Mouse (Mus musculus): ENCODE measurements around the gene Cwc25.
A peak's percentile ranks its signal among the peaks of the same experiment; 100 is the strongest.

The Cwc25 gene

DNA sequence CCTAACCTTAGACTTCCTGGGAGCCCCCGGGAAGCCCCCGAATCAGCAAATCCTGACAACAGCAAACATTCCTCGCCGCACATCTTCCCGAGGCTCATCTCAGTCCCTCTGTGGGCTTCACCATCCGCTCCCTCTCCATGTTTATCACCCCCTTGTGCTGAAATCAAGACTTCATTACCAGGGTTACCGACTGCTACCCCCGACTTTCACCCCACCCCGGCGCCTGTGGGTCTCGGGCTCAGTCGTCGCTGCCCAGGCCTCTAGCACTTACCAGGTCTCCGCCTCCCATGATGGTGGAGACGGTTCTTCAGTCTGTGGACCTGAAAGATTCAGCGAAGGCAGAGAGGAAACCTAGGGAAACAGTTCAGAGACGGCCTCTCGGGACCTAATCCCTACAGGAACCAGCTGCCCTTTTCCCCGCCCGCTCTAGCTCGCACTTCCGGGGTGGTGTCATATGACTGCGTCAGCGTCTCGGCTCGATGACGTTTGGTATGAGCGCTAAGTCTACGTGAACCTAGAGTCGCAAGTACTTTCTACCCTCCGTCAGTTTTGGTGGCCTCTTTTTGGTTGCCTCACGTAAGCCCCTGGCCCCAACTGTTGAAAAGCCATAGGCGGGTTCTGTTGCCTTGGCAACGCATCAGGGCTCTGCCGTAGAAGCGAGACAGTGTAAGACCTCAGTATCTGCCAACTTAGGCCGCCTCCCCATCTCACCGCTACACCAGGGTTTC is at the start of gene Cwc25:
Gene Cwc25, minus strand, starts transcription at position 403 of the 728 bp plus-strand sequence.
- peak; percentile 95 for DNase-seq (ENCODE audit: low read depth)

DNA sequence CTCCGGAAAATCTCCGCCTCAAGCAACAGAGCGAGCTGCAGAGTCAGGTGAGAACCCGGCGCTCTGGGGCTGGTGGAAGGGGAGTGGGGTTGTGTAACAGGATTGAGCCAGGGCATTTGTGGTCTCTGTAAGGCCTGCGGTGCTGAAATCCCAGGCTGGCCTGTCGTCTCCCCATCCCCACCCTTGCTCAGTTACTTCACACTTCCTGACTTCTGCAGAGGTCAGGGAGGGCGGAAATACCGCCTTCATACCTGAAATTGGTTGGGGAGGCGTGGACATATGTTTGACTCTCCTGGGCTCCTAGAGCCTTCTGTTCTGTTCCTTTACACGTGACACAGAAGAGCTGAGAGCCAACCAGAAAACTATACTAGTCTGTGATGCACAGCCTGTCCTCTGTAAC is 49.4 kb upstream of the Cwc25 start:
- DNase-seq (ENCODE audit: low read depth): no peak

DNA sequence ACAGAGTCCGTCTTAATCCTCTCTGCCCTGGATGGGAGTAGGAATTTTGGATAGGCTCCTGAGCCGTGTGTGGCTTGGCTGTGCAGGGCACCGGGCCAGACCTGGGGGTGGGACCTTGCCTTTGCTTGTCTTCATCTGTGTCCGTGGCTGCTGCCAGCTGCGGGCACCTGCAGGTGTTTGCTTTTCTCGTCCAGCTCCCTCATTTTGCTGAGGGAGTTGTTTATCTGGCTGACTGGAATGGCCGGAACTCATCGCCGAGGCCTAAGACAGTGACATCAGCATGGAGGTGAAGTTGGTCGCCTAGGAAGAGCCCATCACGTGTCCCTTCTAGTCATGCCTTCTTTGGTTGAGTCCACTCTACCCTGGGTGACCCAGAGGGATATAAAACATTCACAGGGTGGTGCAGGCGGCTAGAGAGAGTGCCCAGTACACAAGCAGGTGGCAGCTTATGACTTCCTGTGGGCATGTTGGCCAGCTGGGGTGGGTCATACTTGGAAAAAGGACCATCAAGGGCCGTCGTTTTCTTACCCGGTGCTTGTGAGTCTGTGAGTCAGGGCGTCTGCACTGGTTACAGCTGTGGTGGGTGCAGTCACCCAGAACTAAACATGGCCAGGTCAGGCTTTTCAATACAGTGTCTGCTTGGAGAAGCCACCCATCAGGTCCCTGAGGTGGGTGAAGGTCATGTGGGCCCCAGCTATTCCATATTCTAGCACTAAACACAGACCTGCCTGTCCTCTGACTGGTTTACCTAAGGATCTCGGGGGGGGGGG is 47.6 kb upstream of the Cwc25 start:
- DNase-seq (ENCODE audit: low read depth): no peak

DNA sequence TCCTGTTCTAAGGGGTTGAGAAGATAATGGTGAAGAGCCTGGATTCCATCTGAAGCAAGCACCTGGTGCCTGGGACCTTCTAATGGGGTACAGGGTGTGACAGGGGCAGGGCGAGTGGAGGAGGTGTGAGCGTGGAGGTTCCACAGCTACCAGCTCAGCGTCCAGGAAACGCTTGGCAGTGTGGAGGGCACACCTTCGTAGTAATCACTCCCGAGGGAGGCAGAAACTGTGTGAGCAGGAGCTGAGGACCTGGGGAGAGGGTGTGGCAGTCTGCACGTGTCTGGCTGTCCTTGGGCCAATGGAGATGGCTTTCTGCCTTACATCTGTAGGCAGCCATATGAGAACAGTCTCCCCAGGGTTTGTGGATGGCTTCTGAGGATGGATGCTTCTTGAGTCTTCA is 46.7 kb upstream of the Cwc25 start:
- no peak for DNase-seq (ENCODE audit: low read depth)

DNA sequence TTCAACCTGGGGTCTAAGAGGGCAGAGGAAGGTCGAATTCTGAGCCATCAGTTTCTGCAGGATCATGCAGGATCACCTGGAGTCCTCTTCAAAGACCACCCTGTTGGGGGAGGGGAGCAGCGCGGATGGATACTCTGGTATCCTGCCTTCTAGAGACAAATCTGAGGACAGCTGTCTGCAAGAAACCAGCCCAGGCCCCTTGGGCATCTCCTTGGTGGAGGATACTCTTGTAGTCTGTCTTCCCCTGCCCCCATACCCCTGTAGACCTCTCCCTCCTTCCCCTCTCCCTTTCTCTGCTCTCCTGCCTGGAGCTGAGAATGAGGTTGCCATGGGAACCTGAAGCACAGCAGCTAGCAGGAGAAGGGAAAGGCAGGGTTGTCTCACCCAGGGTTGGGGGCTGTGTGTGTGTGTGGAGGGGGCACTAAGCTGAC is 46.1 kb upstream of the Cwc25 start:
- no peak for DNase-seq (ENCODE audit: low read depth)

DNA sequence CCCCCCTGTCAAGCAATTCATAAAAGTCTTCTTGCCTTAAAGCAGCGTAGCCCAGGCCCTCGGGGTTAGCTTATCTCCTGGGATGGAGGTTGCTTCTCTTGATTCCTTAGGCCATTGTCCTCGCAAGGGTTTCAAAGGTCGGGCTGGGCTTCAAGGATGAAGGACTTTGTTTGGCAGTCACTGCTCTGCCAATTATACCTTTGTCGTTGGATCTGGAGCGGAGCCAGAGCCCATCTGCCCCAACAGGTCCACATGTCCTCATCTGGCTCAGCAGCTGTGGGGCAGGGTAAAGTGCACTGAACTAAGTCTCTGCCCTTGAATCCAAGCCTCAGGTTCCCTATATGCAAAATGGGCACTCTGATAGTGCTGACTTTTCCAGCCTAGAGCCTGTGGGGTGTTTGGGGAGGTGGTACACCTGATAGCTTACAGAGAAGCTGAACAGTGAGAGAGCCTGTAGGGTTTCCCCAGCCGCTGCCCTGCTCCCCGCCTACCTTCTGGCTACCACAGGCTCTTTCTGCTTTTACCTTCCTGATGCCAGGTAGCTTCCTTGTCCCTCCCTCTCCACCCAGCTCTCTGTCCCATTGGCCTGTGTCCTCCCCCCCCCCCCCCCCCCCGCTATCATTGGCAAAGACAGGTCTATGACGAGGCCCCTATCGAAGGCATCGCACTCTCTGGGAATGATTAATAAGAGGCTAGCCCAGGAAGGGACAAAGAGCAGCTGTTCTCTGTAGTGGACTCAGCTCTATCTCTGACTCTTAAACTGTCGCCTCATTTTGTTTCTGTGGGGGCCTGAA is 45.4 kb upstream of the Cwc25 start:
- no peak for DNase-seq (ENCODE audit: low read depth)

DNA sequence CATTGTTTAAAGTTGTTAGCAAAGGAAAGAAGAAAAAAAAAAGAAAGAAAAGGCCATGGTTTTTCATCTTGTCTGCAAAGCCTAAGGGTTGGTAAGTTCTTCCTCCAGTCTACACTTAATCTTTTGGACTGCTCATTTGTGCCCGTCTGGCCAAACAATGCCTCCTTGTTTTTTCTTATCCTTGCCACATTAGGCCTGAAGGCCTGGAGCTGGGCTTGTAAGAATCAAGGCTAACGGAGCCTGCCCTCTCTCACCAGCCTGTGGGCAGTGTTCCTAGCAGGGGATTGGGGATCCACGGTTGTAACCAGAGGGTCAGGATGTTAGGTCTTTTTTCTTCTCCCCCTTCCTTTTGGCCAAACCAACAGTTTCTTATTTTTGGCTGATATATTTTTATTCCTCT is 44.6 kb upstream of the Cwc25 start:
- no peak for DNase-seq (ENCODE audit: low read depth)

DNA sequence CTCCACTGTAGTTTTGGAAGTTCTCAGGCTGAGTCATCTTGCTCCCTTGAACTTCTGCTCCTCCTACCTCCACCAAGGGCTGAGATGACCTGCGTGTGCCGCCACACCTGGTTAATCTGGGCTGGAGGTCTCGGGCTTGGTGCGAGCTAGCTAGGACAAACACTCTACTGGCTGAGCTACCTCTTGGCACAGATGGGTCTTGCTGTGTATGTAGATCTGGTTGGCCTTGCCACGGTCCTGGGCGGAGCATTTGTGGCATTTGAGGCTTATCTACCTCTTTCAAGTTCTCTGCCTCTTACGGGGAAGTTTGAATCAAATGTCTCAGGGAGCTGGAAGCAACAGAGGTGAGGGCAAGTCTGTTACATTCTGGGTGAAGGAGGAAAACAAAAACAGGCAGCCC is 44.0 kb upstream of the Cwc25 start:
- DNase-seq (ENCODE audit: low read depth): no peak

DNA sequence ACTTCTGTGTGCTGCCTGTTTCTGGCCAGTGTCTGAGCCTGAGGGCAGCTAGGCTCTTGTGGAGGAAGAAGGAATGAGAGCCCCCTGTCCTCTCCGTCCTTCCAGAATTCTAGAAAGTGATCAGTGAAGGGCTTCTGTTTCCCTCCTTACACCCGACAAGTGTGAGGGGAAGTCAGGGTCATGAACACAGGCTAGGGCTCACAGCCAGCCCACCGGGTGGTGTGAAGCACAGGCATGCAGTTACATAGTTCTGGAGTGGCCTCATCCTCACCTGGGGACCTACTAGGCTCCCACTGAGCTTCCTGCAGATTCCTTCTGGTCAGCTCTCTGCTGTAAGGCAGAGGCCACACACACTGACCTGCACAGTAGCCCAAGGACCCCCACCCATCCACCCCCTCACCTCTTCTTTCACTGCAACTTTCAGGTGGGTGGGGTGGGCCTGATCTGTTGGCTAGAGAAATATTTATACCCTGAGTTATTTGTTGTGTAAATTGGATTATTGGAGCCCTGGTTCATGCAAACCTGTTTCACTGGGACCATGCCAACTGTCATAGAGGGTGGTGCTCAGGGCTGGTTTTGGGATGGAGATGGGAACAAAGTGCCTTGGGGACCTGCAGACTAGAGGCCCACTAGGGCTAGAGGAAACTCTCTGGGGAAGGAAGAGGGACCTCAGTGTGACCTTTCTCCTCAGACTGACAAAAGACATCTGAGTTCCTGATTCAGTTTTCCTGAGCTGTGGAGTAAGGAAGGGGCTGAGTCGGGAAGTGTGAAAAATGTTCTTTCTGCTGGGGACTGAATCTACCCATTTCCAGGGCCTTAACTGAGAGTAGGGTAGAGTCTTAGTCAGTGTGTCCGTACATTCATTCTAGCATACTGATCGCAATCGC is 43.1 kb upstream of the Cwc25 start:
- DNase-seq (ENCODE audit: low read depth): no peak

DNA sequence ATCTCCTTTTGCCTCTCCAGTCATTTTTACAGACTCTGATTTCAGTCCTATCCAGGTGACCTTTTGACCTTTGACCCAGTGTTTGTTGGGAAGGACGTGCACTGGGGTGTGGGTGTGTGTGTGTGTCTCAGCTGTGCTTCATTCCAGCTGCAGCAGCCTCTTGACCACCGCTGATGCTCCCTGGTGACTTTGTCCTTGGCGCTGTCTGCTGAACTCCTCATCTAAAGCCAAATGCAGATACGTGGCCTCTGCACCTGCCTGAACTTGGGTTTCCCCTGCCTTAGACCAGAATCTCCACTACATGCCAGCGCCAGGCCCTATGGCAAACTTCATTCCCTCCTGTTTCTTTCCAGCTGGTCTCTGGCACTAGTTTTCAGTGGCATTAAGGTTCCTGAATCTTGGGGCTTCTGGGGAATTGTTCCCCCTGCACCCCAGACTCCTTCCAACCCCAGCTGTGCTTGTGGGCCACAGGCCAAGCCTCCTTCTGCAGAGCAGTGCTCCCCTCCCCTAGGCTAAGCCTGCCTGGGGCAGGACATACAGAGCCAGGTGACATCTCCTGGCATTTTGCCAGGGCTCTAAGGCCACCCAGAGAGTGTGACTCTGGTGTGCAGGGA is 42.4 kb upstream of the Cwc25 start:
- no peak for DNase-seq (ENCODE audit: low read depth)

DNA sequence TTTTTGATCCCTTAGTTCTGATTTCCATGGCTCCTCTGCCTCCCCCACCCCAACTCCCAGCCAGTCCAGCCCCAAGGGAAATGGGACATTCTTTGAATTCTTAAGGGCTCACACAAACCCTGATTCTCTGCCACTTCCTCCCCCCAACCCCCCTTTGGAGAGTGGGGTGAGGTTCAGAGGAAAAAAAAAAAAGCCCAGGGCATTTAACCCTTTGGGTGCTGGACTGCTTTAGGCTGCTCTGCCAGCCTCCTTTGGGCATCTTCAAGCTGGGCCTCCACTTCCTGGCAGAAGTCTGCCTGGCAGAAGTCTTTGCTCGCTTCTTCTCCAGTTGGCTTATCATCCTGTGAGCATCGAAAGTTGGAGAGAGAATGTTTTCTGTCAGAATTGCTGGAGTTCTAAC is 41.7 kb upstream of the Cwc25 start:
- no peak for DNase-seq (ENCODE audit: low read depth)

DNA sequence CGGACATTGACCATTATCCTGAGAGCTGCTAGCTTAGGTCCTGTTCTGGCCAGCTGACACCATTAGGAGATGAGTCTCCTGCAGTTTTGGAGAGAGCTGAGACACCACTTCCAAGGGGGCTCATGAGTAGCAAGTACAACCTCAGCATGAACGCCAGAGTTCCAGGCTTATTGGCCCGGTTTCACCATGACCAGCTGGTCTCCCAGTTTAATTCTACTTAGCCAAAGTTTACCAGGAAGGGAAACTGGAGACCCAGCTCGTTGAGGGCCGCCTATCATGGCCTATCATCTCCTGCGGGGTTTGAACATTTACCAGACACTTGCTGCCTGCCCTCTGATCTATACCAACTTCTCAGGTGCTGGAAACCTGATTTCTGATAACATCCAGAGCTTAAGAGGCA is 41.3 kb upstream of the Cwc25 start:
- no peak for DNase-seq (ENCODE audit: low read depth)

DNA sequence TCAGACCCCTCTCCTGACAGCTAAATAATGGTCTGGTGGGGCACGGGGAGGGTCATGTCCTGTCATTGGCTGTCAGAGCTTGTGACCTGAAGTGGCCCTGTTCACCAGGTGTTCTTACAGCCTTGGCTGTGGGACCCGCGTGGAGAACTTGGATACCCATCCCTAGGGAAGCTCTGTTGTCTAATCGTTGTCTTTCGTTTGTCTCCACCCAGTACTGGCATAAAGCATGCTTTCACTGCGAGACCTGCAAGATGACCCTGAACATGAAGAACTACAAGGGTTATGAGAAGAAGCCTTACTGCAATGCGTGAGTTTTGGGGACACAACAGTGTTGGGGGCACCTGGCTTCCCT is 40.2 kb upstream of the Cwc25 start:
- DNase-seq (ENCODE audit: low read depth): no peak

DNA sequence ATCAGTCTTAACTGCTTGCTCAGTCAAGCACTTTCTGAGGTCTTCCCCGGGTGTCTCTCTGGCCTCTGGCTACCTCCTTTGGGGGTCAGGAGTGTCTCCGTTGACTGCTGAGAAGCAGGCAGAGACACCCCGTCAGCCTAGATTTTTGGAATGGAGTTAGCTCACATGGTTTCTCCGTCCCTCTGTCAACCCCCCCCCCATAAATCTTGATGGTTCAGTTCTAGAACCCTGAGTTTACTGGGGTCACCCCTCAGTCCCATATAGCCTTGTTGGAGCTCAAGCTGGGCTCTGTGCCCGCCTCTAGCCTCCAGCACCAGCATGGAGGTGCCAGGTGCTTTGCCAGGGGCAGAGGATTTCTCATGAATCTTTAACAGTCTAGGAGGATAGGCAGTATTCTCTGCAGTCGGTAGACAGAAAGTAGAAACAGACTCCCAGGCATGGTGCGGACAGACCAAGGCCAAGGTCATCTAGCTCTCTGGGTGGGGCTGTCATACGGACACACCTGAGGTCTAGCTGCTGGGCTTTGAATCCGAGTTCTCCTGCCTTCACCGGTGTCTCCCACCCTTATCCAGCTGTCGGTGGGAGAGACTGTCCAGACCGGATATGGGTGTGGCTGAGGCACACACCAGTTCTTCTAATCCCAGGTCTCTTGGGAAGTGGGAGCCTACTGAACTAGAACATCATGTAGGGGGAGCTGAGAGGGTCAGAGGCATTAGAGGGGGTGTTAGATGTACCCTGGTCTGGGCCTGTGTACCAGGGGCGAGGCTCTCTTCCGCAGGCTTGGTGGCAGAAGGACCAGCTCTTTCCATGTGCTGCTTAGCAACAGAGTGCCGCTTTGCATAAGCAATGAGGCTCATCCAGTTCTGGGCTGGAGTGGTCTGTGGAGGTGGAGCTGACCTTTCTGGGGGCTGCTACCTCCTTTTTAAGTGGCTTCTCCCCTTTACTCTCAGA is 39.6 kb upstream of the Cwc25 start:
- DNase-seq (ENCODE audit: low read depth): no peak

DNA sequence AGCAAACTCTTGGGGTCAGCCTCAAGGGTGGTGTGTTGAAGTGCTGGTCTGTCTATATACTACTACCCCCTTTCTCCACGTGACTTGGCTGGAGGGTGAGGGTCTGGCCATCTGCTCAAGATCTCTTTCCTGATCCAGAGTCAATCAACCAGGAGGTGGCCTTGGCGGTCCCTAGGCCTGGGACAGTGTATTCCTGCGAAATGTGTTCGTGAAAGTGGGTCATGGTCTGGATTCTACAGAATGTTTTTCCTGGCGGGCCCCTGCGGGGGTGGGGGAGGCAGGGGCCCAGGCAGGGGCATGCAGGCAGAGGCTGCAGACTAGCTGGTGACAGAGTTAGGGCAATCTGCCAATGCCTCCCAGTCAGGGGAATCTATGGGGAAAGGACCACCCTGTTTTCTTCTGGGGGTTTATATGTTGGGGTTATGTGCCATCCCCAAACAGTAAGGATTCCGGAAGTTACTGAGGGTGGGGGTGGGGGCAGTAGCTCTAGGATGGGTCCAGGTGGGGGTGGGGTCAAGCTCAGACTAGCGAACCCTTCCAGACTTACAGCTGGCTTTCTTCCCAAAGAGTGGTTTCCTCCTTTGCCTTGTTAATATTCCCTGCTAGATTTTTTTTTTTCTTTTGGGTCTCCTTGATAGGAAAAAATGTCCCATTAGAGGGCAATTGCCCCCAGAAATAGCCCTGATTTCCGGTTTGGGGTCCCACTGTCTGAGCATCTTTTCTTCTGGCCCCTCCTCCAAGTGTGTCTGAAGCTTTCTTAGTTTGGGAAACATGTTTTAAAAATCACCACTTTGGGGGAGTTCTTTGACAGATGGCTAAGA is 38.7 kb upstream of the Cwc25 start:
- DNase-seq (ENCODE audit: low read depth): no peak

DNA sequence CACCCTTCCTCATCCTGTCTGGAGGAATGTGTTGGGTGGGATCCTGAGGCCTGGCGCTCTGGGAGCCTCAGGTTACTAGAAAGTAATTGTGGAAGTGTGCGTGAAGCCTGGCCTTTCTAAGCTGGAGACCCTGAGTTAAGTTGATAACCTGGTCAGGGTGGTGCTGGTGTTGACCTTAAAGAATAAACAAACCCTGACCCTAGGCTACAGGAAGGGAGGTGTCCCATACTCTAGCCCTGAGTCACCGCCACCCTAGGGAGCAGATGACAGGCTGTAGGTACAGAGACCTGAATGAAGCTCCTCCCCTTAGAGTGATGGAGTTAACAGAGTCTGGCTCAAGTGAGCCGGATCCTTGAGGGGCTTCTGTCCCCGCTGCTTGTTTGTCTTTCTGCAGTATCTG is 37.5 kb upstream of the Cwc25 start:
- DNase-seq (ENCODE audit: low read depth): no peak

DNA sequence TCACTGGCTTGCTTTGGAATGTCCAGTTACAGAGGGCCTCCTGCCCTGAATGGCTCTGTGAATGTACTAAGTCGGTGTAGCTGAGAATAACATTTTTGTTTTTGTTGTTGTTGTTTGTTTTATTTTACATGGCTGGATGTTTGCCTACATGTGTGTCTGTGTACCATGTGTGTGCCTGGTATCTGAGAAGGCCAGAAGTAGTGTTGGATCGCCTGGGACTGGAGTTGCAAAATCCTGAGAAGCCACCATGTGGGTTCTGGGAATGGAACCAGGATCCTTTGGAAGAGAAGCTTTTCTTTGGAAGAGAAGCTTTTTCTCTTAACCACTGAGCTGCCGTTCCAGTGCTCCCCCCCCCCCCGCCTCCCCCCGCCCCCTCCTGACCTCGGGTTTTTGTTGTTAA is 36.1 kb upstream of the Cwc25 start:
- no peak for DNase-seq (ENCODE audit: low read depth)

DNA sequence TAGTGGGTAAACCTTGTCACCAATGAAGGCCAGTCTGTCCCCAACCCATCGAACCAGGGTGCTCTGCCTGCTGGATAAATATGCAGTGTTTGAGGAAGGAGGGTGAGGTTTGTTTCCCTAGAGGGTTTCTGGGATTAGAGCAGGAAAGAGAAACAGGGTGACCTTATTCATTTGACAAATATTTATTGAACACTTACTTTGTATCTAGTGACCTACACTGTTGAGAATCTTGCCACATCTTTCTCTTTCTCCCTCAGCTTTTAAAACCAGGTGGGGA is 35.8 kb upstream of the Cwc25 start:
- no peak for DNase-seq (ENCODE audit: low read depth)

DNA sequence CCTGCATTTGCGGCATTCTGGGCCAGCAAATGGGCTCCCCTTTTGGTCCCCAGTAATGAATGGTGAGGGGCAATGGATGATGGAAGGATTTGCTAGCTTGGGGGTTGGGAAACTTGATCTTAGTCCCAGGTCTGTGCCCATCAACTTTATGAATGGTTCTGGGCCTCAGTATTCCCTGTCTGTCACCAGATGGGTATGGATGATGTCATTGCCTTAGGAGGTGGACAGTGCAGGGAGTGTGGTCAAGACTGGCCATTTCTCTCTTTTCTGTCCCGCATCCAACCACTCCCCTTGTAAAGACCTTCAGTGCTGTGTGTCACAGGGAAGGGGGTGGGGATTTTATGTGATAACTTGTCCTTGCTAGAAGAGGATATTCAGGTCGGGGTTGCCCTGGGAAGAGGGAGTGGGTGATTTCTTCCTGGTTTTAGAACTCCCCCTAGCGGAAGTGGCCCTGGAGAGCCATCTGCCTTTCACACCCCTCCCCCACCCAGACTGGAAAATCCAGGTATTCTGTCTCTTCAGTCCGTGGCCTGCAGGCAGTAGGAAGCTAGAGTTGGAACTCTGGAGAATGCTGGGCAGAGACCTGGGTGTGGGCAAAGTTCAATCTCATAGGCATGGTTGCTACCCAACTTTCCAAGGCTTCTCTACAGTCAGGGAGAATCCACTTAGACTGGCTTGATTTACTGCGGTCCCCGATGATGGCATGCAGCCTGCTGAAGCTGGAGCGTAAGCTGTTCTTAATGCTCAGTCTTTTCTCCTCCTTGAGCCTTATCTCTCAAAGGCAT is 35.2 kb upstream of the Cwc25 start:
- no peak for DNase-seq (ENCODE audit: low read depth)

Measured in fibroblast of lung, adult 2 months (primary cell).